Mouse (Mus musculus) forebrain, embryonic 10.5 days (tissue): ENCODE results near the gene Bcar1. TPM values are rescaled to one million over a fixed set of nuclear protein-coding genes. Genes with fewer than 3 reads are reported as not detected.

Experiments
- DNase-seq: peaks from one replicate; pipeline ENCODE4 v3.0.0-alpha.2; 2017; ENCODE audit warnings: low spot score; ENCODE audit errors: extremely low spot score
- H3K27ac ChIP-seq: fragments of 300-500 bp; sonication (generic); 2 replicates; pipeline ENCODE4 v1.5.1; 2016; ENCODE audit warnings: mild to moderate bottlenecking
- H3K27me3 ChIP-seq: fragments of 300-500 bp; sonication (generic); 2 replicates; pipeline ENCODE4 v1.6.1; 2016; ENCODE audit warnings: mild to moderate bottlenecking; ENCODE audit not compliant: poor library complexity, severe bottlenecking
- H3K36me3 ChIP-seq: fragments of 300-500 bp; sonication (generic); replicated peaks from 2 replicates; pipeline ENCODE4 v1.6.1; 2016; ENCODE audit warnings: mild to moderate bottlenecking, moderate library complexity
- H3K4me1 ChIP-seq: fragments of 300-500 bp; sonication (generic); 2 replicates; pipeline ENCODE4 v1.6.1; 2016
- H3K4me3 ChIP-seq: fragments of 300-500 bp; sonication (generic); 2 replicates; pipeline ENCODE4 v1.5.1; 2016; ENCODE audit warnings: mild to moderate bottlenecking, moderate library complexity
- H3K9me3 ChIP-seq: fragments of 300-500 bp; sonication (generic); 2 replicates; pipeline ENCODE4 v1.6.1; 2016; ENCODE audit warnings: mild to moderate bottlenecking, moderate library complexity
- WGBS: fragments of 180-500 bp; shearing (Covaris S2); methylation state at CpG from one replicate; pipeline ENCODE4 v1.1.7; 2016; 5-methylcytosine and 5-hydroxymethylcytosine counted together
- polyA plus RNA-seq: library from polyadenylated mRNA; unstranded; fragments of >200 nt; fragmentation: Nextera tagmentation; extraction: Ambion mirVana; gene quantifications from 2 replicates; pipeline ENCODE4 v1.2.1, GENCODE M21; 2016

Gene Bcar1
- polyA plus RNA-seq: 46.6 and 49.9 TPM in 2 replicates

- Histone ChIP-seq H3K27ac (peak within 1 kb of the TSS; percentile 97), H3K4me1 (peaks cover 78% of the 10 kb centered on the region), H3K4me3 (peak within 1 kb of the TSS; percentile 81), H3K9me3 (no peaks in the 10 kb centered on the region), H3K36me3 (peaks cover 10% of the 10 kb centered on the region; the same call in 1 of the 2 replicates), H3K27me3 (peaks cover 19% of the 10 kb centered on the region)
- DNase-seq: peak; percentile 90
- 9% methylated on average over 40 of the region's 40 CpGs for WGBS
These were observed at the start of gene Bcar1 for GRCm38 (mm10) chr8:111743792-111744696. Gene Bcar1, minus strand, starts transcription at chr8:111743809.

GRCm38 (mm10) chr8:111789639-111790038 lies 46.0 kb upstream of the Bcar1 start:
- Histone ChIP-seq H3K27ac (no peak overlapping the region), H3K4me3 (no peak overlapping the region), H3K36me3 (peaks cover 39% of the 10 kb centered on the region), H3K9me3 (no peaks in the 10 kb centered on the region), H3K27me3 (no peaks in the 10 kb centered on the region), H3K4me1 (peaks cover 37% of the 10 kb centered on the region)
- no peak for DNase-seq

GRCm38 (mm10) chr8:111789200-111789599 lies 45.6 kb upstream of the Bcar1 start:
- WGBS: 16% methylated on average over 4 of the region's 4 CpGs
- Histone ChIP-seq H3K4me3 (no peak overlapping the region), H3K9me3 (no peaks in the 10 kb centered on the region), H3K27me3 (no peaks in the 10 kb centered on the region), H3K36me3 (peaks cover 35% of the 10 kb centered on the region), H3K27ac (0 out of 2 replicates have a peak overlapping the region, but pooled peaks have one; percentile 5), H3K4me1 (peaks cover 37% of the 10 kb centered on the region)
- no peak for DNase-seq

GRCm38 (mm10) chr8:111788497-111788896 lies 44.9 kb upstream of the Bcar1 start:
- Histone ChIP-seq H3K27me3 (no peaks in the 10 kb centered on the region), H3K4me1 (peaks cover 38% of the 10 kb centered on the region), H3K36me3 (peaks cover 29% of the 10 kb centered on the region), H3K9me3 (no peaks in the 10 kb centered on the region), H3K27ac (peak overlapping the region; percentile 74; the same call in 1 of the 2 replicates), H3K4me3 (no peak overlapping the region)
- WGBS: 40% methylated on average over 3 of the region's 3 CpGs
- DNase-seq: no peak

GRCm38 (mm10) chr8:111788085-111788484 lies 44.5 kb upstream of the Bcar1 start:
- peaks cover 25% of the 10 kb centered on the region for H3K36me3 ChIP-seq
- no peak for DNase-seq
- H3K27me3 ChIP-seq: no peaks in the 10 kb centered on the region
- H3K9me3 ChIP-seq: no peaks in the 10 kb centered on the region
- 66% methylated on average over 5 of the region's 5 CpGs for WGBS
- H3K4me3 ChIP-seq: peak overlapping the region; percentile 24; the same call in 1 of the 2 replicates
- H3K4me1 ChIP-seq: peaks cover 42% of the 10 kb centered on the region
- H3K27ac ChIP-seq: peak overlapping the region; percentile 74

- Histone ChIP-seq H3K9me3 (no peaks in the 10 kb centered on the region), H3K27ac (peak overlapping the region; percentile 74), H3K27me3 (no peaks in the 10 kb centered on the region), H3K4me1 (peaks cover 46% of the 10 kb centered on the region), H3K4me3 (peak overlapping the region; percentile 24; the same call in 1 of the 2 replicates), H3K36me3 (peaks cover 23% of the 10 kb centered on the region)
- 21% methylated on average over 4 of the region's 4 CpGs for WGBS
- DNase-seq: no peak
These were observed 44.1 kb upstream of the Bcar1 start for GRCm38 (mm10) chr8:111787683-111788082.

GRCm38 (mm10) chr8:111786701-111787588 lies 43.3 kb upstream of the Bcar1 start:
- Histone ChIP-seq H3K4me3 (peak overlapping the region; percentile 24; the same call in 1 of the 2 replicates), H3K27ac (peak overlapping the region; percentile 74; the same call in 1 of the 2 replicates), H3K4me1 (peaks cover 48% of the 10 kb centered on the region), H3K9me3 (no peaks in the 10 kb centered on the region), H3K27me3 (no peaks in the 10 kb centered on the region), H3K36me3 (peaks cover 23% of the 10 kb centered on the region)
- DNase-seq: no peak
- 40% methylated on average over 13 of the region's 13 CpGs for WGBS

- Histone ChIP-seq H3K27ac (no peak overlapping the region), H3K9me3 (no peaks in the 10 kb centered on the region), H3K36me3 (peaks cover 15% of the 10 kb centered on the region), H3K4me1 (peaks cover 52% of the 10 kb centered on the region), H3K4me3 (no peak overlapping the region), H3K27me3 (no peaks in the 10 kb centered on the region)
- 92% methylated on average over 2 of the region's 2 CpGs for WGBS
- no peak for DNase-seq
These were observed 42.5 kb upstream of the Bcar1 start for GRCm38 (mm10) chr8:111786116-111786515.

GRCm38 (mm10) chr8:111782671-111783394 lies 39.2 kb upstream of the Bcar1 start:
- Histone ChIP-seq H3K9me3 (no peaks in the 10 kb centered on the region), H3K27ac (0 out of 2 replicates have a peak overlapping the region, but pooled peaks have one; percentile 48), H3K4me1 (peaks cover 34% of the 10 kb centered on the region), H3K4me3 (no peak overlapping the region), H3K27me3 (no peaks in the 10 kb centered on the region), H3K36me3 (peaks cover 34% of the 10 kb centered on the region)
- DNase-seq: no peak
- 73% methylated on average over 9 of the region's 9 CpGs for WGBS

- H3K36me3 ChIP-seq: peaks cover 38% of the 10 kb centered on the region
- H3K27ac ChIP-seq: no peak overlapping the region
- DNase-seq: no peak
- no peak overlapping the region for H3K4me3 ChIP-seq
- no peaks in the 10 kb centered on the region for H3K27me3 ChIP-seq
- peaks cover 28% of the 10 kb centered on the region for H3K4me1 ChIP-seq
- H3K9me3 ChIP-seq: no peaks in the 10 kb centered on the region
- 88% methylated on average over 2 of the region's 2 CpGs for WGBS
These were observed 38.6 kb upstream of the Bcar1 start for GRCm38 (mm10) chr8:111782161-111782560.

GRCm38 (mm10) chr8:111780697-111781424 lies 37.3 kb upstream of the Bcar1 start:
- H3K9me3 ChIP-seq: no peaks in the 10 kb centered on the region
- peaks cover 51% of the 10 kb centered on the region for H3K36me3 ChIP-seq
- H3K4me1 ChIP-seq: peaks cover 20% of the 10 kb centered on the region
- H3K4me3 ChIP-seq: no peak overlapping the region
- H3K27me3 ChIP-seq: no peaks in the 10 kb centered on the region
- WGBS: 89% methylated on average over 10 of the region's 10 CpGs
- no peak for DNase-seq
- no peak overlapping the region for H3K27ac ChIP-seq
